Mouse (Mus musculus) midbrain, embryonic 11.5 days (tissue): Measurements from ENCODE around the gene Slc25a21. TPM values are rescaled to one million over a fixed set of nuclear protein-coding genes. Genes with fewer than 3 reads are reported as not detected.

Experiments
- ATAC-seq: fragments of 200-750 bp; cut with Nextera tagmentation; 2 replicates; pipeline ENCODE4 v1.8.0; 2017; ENCODE audit warnings: moderate TSS enrichment, moderate library complexity; ENCODE audit not compliant: low FRiP score
- DNase-seq: peaks from one replicate; pipeline ENCODE4 v3.0.0; 2015; ENCODE audit warnings: low spot score; ENCODE audit errors: missing footprints
- H3K27ac ChIP-seq: fragments of 300-500 bp; sonication (generic); 2 replicates; pipeline ENCODE4 v1.5.1; 2014; ENCODE audit warnings: low read depth, low read length
- H3K27me3 ChIP-seq: fragments of 300-500 bp; sonication (generic); 2 replicates; pipeline ENCODE4 v1.6.1; 2014; ENCODE audit warnings: mild to moderate bottlenecking, low read length, moderate library complexity, mixed read lengths; ENCODE audit not compliant: control insufficient read depth, insufficient read depth
- H3K36me3 ChIP-seq: fragments of 300-500 bp; sonication (generic); 2 replicates; pipeline ENCODE4 v1.6.1; 2014; ENCODE audit warnings: mild to moderate bottlenecking, low read length, moderate library complexity, mixed read lengths; ENCODE audit not compliant: control insufficient read depth, insufficient read depth
- H3K4me1 ChIP-seq: fragments of 300-500 bp; sonication (generic); 2 replicates; pipeline ENCODE4 v1.6.1; 2014; ENCODE audit warnings: low read length; ENCODE audit not compliant: control insufficient read depth, insufficient read depth
- H3K4me2 ChIP-seq: fragments of 300-500 bp; sonication (generic); 2 replicates; pipeline ENCODE4 v1.6.1; 2014; ENCODE audit warnings: mild to moderate bottlenecking, moderate library complexity
- H3K4me3 ChIP-seq: fragments of 300-500 bp; sonication (generic); 2 replicates; pipeline ENCODE4 v1.5.1; 2014; ENCODE audit warnings: low read depth, low read length
- H3K9ac ChIP-seq: fragments of 300-500 bp; sonication (generic); 2 replicates; pipeline ENCODE4 v1.6.1; 2014; ENCODE audit warnings: low read length
- H3K9me3 ChIP-seq: fragments of 300-500 bp; sonication (generic); 2 replicates; pipeline ENCODE4 v1.6.1; 2016; ENCODE audit warnings: low read length; ENCODE audit not compliant: control insufficient read depth
- WGBS: fragments of 180-500 bp; shearing (Covaris S2); extraction: QIAGEN DNeasy Blood & Tissue Kit; methylation state at CpG from one replicate; pipeline ENCODE4 v1.1.7; 2014; 5-methylcytosine and 5-hydroxymethylcytosine counted together
- polyA plus RNA-seq: library from polyadenylated mRNA; unstranded; fragments of >200 nt; fragmentation: Nextera tagmentation; extraction: Ambion mirVana; gene quantifications from 2 replicates; pipeline ENCODE4 v1.2.1, GENCODE M21; 2014

Gene Slc25a21
- polyA plus RNA-seq, 1 experiment from 2014 or later = 2.5 TPM

DNA sequence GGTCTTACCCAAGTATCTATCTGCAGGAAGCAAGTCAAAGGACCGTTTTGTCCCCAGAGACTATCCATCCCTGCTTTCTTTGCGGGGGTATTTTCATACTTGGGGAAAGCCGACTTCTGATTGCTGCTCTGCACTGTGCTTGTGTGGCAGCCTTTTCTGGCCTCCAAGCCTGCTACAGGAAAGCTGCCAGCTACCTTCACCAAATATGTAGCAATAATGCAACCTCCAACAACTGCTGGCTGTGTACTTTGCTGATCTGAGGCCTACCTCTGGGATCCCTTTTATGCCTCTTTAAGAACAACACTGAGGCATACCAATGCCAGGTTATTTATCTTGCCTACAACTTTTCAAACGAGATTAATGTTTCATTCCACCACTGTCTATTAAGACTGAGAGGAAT, 408.0 kb downstream of the Slc25a21 start:
- Histone ChIP-seq H3K27ac (no peak overlapping the region), H3K4me2 (no peak overlapping the region), H3K27me3 (no peaks in the 10 kb centered on the region), H3K4me1 (no peaks in the 10 kb centered on the region), H3K9ac (no peak overlapping the region), H3K4me3 (no peak overlapping the region), H3K9me3 (no peaks in the 10 kb centered on the region), H3K36me3 (no peaks in the 10 kb centered on the region)
- no peak for DNase-seq
- WGBS = 75% methylated on average over 4 of the region's 4 CpGs
- ATAC-seq = no peak

GRCm38 (mm10) chr12:56785250-56785649, 412.0 kb downstream of the Slc25a21 start:
- DNase-seq = no peak
- Histone ChIP-seq H3K27ac (no peak overlapping the region), H3K27me3 (no peaks in the 10 kb centered on the region), H3K36me3 (no peaks in the 10 kb centered on the region), H3K4me3 (no peak overlapping the region), H3K9me3 (no peaks in the 10 kb centered on the region), H3K4me2 (no peak overlapping the region), H3K4me1 (no peaks in the 10 kb centered on the region), H3K9ac (no peak overlapping the region)
- WGBS = 84% methylated on average over 1 of the region's 1 CpGs
- ATAC-seq = no peak

GRCm38 (mm10) chr12:56781196-56781595, 416.1 kb downstream of the Slc25a21 start:
- Histone ChIP-seq H3K4me1 (no peaks in the 10 kb centered on the region), H3K9me3 (no peaks in the 10 kb centered on the region), H3K4me2 (no peak overlapping the region), H3K27ac (no peak overlapping the region), H3K36me3 (no peaks in the 10 kb centered on the region), H3K9ac (no peak overlapping the region), H3K4me3 (no peak overlapping the region), H3K27me3 (no peaks in the 10 kb centered on the region)
- DNase-seq (peak; percentile 80), ATAC-seq (no peak)
- 89% methylated on average over 5 of the region's 5 CpGs for WGBS

DNA sequence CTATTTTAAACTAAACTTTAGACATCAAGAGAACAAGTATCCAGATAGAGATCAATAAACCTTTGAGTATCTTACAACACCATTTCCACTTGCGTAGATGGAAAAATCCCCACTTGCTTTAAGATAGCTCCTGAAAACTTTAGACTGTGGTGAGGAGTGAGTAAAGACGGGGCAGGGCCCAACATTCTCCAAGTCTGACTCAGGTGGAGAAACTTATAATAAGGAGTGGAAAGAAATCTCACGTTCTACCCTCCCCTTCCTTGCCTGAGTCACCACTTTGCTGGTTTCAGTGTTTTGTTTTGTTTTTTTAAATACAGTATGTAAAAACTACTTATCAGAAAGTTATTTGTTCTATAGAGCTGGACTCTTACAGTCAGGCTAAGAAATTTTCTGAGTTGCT, 417.7 kb downstream of the Slc25a21 start:
- H3K4me1 ChIP-seq = no peaks in the 10 kb centered on the region
- H3K9me3 ChIP-seq = no peaks in the 10 kb centered on the region
- no peak for ATAC-seq
- H3K9ac ChIP-seq = no peak overlapping the region
- no peak for DNase-seq
- 91% methylated on average over 3 of the region's 3 CpGs for WGBS
- no peak overlapping the region for H3K4me3 ChIP-seq
- H3K4me2 ChIP-seq = no peak overlapping the region
- H3K27me3 ChIP-seq = no peaks in the 10 kb centered on the region
- H3K36me3 ChIP-seq = no peaks in the 10 kb centered on the region
- no peak overlapping the region for H3K27ac ChIP-seq

GRCm38 (mm10) chr12:56773941-56774340, 423.3 kb downstream of the Slc25a21 start:
- WGBS = 73% methylated on average over 6 of the region's 6 CpGs
- no peaks in the 10 kb centered on the region for H3K27me3 ChIP-seq
- peak; percentile 81 for DNase-seq
- no peak overlapping the region for H3K4me3 ChIP-seq
- H3K4me2 ChIP-seq = no peak overlapping the region
- H3K9me3 ChIP-seq = no peaks in the 10 kb centered on the region
- no peaks in the 10 kb centered on the region for H3K36me3 ChIP-seq
- H3K4me1 ChIP-seq = no peaks in the 10 kb centered on the region
- no peak for ATAC-seq
- H3K9ac ChIP-seq = no peak overlapping the region
- H3K27ac ChIP-seq = no peak overlapping the region

- DNase-seq = peak; percentile 53
- 83% methylated on average over 5 of the region's 5 CpGs for WGBS
- Histone ChIP-seq H3K9ac (no peak overlapping the region), H3K27ac (no peak overlapping the region), H3K27me3 (no peaks in the 10 kb centered on the region), H3K4me2 (no peak overlapping the region), H3K4me3 (no peak overlapping the region), H3K36me3 (no peaks in the 10 kb centered on the region), H3K4me1 (no peaks in the 10 kb centered on the region), H3K9me3 (no peaks in the 10 kb centered on the region)
- ATAC-seq = no peak
Observed at GRCm38 (mm10) chr12:56769421-56769820, 427.9 kb downstream of the Slc25a21 start.

GRCm38 (mm10) chr12:56767474-56767873, 429.8 kb downstream of the Slc25a21 start:
- no peaks in the 10 kb centered on the region for H3K4me1 ChIP-seq
- ATAC-seq (no peak), DNase-seq (peak; percentile 74)
- H3K4me3 ChIP-seq = no peak overlapping the region
- H3K4me2 ChIP-seq = no peak overlapping the region
- H3K9ac ChIP-seq = no peak overlapping the region
- H3K36me3 ChIP-seq = no peaks in the 10 kb centered on the region
- 85% methylated on average over 6 of the region's 6 CpGs for WGBS
- H3K27ac ChIP-seq = no peak overlapping the region
- no peaks in the 10 kb centered on the region for H3K9me3 ChIP-seq
- H3K27me3 ChIP-seq = no peaks in the 10 kb centered on the region

DNA sequence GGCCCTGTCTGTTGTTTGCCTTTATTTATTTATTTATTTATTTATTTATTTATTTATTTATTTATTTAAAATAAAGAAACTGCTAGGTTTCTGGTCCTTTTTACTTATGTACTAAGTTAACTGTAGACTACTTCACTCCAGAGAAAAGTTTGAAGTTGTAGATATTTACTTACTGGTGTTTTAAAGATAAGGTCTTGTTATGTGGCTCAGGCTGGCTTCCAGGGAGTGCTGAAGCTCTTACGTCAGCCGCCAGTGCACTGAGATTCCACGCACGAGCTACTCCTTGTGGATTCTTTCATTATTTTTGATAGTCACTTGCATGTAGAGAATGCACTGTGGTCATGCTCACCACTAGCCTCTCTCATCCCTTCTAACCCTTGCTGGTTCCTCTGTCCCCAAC, 460.2 kb downstream of the Slc25a21 start:
- H3K36me3 ChIP-seq = no peaks in the 10 kb centered on the region
- no peak for DNase-seq
- no peaks in the 10 kb centered on the region for H3K27me3 ChIP-seq
- H3K27ac ChIP-seq = no peak overlapping the region
- no peak overlapping the region for H3K4me3 ChIP-seq
- H3K9me3 ChIP-seq = no peaks in the 10 kb centered on the region
- ATAC-seq = no peak
- H3K4me2 ChIP-seq = no peak overlapping the region
- 93% methylated on average over 4 of the region's 4 CpGs for WGBS
- no peaks in the 10 kb centered on the region for H3K4me1 ChIP-seq
- H3K9ac ChIP-seq = no peak overlapping the region

DNA sequence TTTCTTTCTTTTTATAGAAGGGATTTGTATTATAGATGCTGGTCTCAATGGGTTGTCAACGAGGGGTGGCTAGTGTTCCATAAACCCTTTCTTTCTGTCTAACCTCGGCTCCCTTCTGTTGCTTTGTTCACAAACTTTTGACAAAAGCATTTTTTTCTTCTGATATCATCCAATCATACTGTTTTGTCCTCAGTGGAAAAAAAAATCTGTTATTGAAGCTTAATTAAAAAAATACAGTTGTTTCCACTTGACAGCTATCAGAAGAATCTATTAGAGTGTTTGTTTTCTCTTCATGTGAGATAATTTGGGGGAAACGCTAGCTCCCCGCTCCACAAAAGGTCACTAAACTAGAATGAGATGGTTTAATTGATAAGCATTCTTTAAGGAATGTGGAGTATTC, 469.6 kb downstream of the Slc25a21 start:
- Histone ChIP-seq H3K36me3 (no peaks in the 10 kb centered on the region), H3K4me3 (no peak overlapping the region), H3K9ac (no peak overlapping the region), H3K9me3 (no peaks in the 10 kb centered on the region), H3K27me3 (no peaks in the 10 kb centered on the region), H3K27ac (no peak overlapping the region), H3K4me1 (no peaks in the 10 kb centered on the region), H3K4me2 (no peak overlapping the region)
- ATAC-seq (no peak), DNase-seq (no peak)
- 53% methylated on average over 4 of the region's 4 CpGs for WGBS

DNA sequence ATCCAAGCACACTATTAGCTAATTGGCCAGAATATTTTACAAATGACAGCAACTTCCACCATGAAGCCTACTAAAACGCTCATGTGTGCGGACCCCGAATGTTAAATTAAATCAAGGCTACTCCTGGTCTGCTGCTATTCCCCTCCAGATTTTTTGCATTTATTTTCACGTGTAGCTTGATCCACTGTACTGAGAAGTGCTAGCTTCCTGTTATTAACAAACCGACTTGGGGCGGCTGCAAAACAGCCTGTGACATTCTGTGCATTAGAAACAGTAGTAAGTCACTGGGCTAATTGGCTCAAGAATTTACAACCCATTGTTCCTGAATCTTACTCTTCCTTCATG, 478.6 kb downstream of the Slc25a21 start:
- Histone ChIP-seq H3K27ac (no peak overlapping the region), H3K4me2 (no peak overlapping the region), H3K36me3 (no peaks in the 10 kb centered on the region), H3K4me1 (peaks cover 3% of the 10 kb centered on the region; the same call in 1 of the 2 replicates), H3K4me3 (no peak overlapping the region), H3K9me3 (no peaks in the 10 kb centered on the region), H3K27me3 (peaks cover 6% of the 10 kb centered on the region; the same call in 1 of the 2 replicates), H3K9ac (no peak overlapping the region)
- DNase-seq (no peak), ATAC-seq (no peak)
- 28% methylated on average over 6 of the region's 6 CpGs for WGBS
